Mouse (Mus musculus): ENCODE results near the gene Ebf4.

DNA sequence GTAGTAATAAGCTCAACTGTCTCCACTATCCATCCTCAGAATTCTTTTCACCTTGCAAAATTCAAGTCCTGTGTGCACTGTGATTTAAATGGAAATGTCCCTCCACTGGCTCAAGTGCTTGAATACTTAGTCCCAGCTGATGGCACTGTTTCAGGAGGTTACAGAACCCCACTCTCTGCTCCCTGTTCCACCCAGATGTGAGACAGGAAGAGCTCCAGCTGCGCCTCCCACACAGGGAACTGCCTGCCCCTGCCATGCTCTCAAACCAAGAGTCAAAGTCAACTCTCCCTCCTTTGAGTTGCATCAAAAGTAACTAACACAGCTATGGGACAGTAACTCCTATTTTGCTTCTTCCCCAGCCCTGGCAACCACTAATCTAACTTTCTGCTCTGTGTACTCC lies 91.2 kb downstream of the Ebf4 start:
- TF ChIP-seq CTCF (IDR thresholded peaks at IDR 0.05; ENCODE audit: insufficient read depth, low read depth, low read length): no peak
- no peak for TF ChIP-seq POLR2A (IDR thresholded peaks at IDR 0.05; ENCODE audit: insufficient read depth, low read depth, low read length)
